Mouse (Mus musculus): ENCODE data around the gene Senp6. TPM values are rescaled to one million over a fixed set of nuclear protein-coding genes. Genes with fewer than 3 reads are reported as not detected.
"Not testable (repeated sequence)": the region's sequence is repeated elsewhere in the genome, so short reads cannot be mapped to it uniquely, and the experiment has no call there.

Senp6 gene
- 100 to 1,000 TPM in 22 of 26 experiments, 10 to 100 TPM in 4; 58.1 to 442 (median 134) TPM for total RNA-seq (2018; cell fraction: chromatin; rRNA removed)
- total RNA-seq (2018; cell fraction: cytosol; rRNA removed): 10 to 100 TPM; 37.4 to 74.5 (median 47.9) TPM
- 100 to 1,000 TPM in 13 of 26 experiments, 10 to 100 TPM in 13; 38.6 to 164 (median 100.0) TPM for total RNA-seq (2018; cell fraction: nucleus; rRNA removed)
- polyA plus RNA-seq (2018): 28.9 to 43.1 TPM (median 42.1 TPM) in 3 replicates

- WGBS (ENCODE audit: missing documents): 2% methylated on average over 48 of the region's 74 CpGs
- peaks cover 38% of the 10 kb centered on the region for H3K79me2 ChIP-seq (ENCODE audit: inconsistent target)
- H3K27ac ChIP-seq: peak within 1 kb of the TSS; percentile 35
- H3K36me3 ChIP-seq (ENCODE audit: inconsistent target): no peaks in the 10 kb centered on the region
- peak within 1 kb of the TSS; percentile 84 for H3K4me3 ChIP-seq (ENCODE audit: inconsistent target)
Measured at GRCm38 (mm10) chr9:80066367-80067220, at the start of gene Senp6. Senp6 (plus strand) TSS chr9:80066903.

- no peaks in the 10 kb centered on the region for H3K36me3 ChIP-seq (ENCODE audit: inconsistent target)
- H3K27ac ChIP-seq: no peak overlapping the region
- no peak overlapping the region for H3K4me3 ChIP-seq (ENCODE audit: inconsistent target)
- WGBS (ENCODE audit: missing documents): 83% methylated on average over 3 of the region's 3 CpGs
- no peaks in the 10 kb centered on the region for H3K79me2 ChIP-seq (ENCODE audit: inconsistent target)
Measured at GRCm38 (mm10) chr9:80020429-80020828, 46.3 kb upstream of the Senp6 start.

- H3K27ac ChIP-seq: no peak overlapping the region
- H3K4me3 ChIP-seq (ENCODE audit: inconsistent target): no peak overlapping the region
- H3K79me2 ChIP-seq (ENCODE audit: inconsistent target): no peaks in the 10 kb centered on the region
- 0% methylated on average over 1 of the region's 1 CpGs for WGBS (ENCODE audit: missing documents)
- no peaks in the 10 kb centered on the region for H3K36me3 ChIP-seq (ENCODE audit: inconsistent target)
Measured at GRCm38 (mm10) chr9:80021648-80022047, 45.1 kb upstream of the Senp6 start.

GRCm38 (mm10) chr9:80022821-80023220, 43.9 kb upstream of the Senp6 start:
- 93% methylated on average over 8 of the region's 8 CpGs for WGBS (ENCODE audit: missing documents)
- H3K36me3 ChIP-seq (ENCODE audit: inconsistent target): no peaks in the 10 kb centered on the region
- H3K79me2 ChIP-seq (ENCODE audit: inconsistent target): no peaks in the 10 kb centered on the region
- H3K4me3 ChIP-seq (ENCODE audit: inconsistent target): no peak overlapping the region
- no peak overlapping the region for H3K27ac ChIP-seq

GRCm38 (mm10) chr9:80025347-80025746, 41.4 kb upstream of the Senp6 start:
- H3K79me2 ChIP-seq (ENCODE audit: inconsistent target); H3K36me3 ChIP-seq (ENCODE audit: inconsistent target); H3K4me3 ChIP-seq (ENCODE audit: inconsistent target); H3K27ac ChIP-seq: not testable (repeated sequence)
- 77% methylated on average over 4 of the region's 5 CpGs for WGBS (ENCODE audit: missing documents)

- WGBS (ENCODE audit: missing documents): 0% methylated on average over 2 of the region's 2 CpGs
- Histone ChIP-seq H3K79me2 (ENCODE audit: inconsistent target) (no peaks in the 10 kb centered on the region), H3K4me3 (ENCODE audit: inconsistent target) (no peak overlapping the region), H3K36me3 (ENCODE audit: inconsistent target) (no peaks in the 10 kb centered on the region), H3K27ac (no peak overlapping the region)
Measured at GRCm38 (mm10) chr9:80026017-80026416, 40.7 kb upstream of the Senp6 start.

GRCm38 (mm10) chr9:80026581-80027021, 40.1 kb upstream of the Senp6 start:
- Histone ChIP-seq H3K4me3 (ENCODE audit: inconsistent target) (no peak overlapping the region), H3K79me2 (ENCODE audit: inconsistent target) (no peaks in the 10 kb centered on the region), H3K27ac (no peak overlapping the region), H3K36me3 (ENCODE audit: inconsistent target) (no peaks in the 10 kb centered on the region)
- 82% methylated on average over 6 of the region's 6 CpGs for WGBS (ENCODE audit: missing documents)

GRCm38 (mm10) chr9:80037262-80037996, 29.3 kb upstream of the Senp6 start:
- H3K4me3 ChIP-seq (ENCODE audit: inconsistent target): no peak overlapping the region
- no peaks in the 10 kb centered on the region for H3K79me2 ChIP-seq (ENCODE audit: inconsistent target)
- no peak overlapping the region for H3K27ac ChIP-seq
- no peaks in the 10 kb centered on the region for H3K36me3 ChIP-seq (ENCODE audit: inconsistent target)
- 79% methylated on average over 13 of the region's 13 CpGs for WGBS (ENCODE audit: missing documents)

GRCm38 (mm10) chr9:80037997-80038383, 28.7 kb upstream of the Senp6 start:
- Histone ChIP-seq H3K79me2 (ENCODE audit: inconsistent target) (no peaks in the 10 kb centered on the region), H3K4me3 (ENCODE audit: inconsistent target) (no peak overlapping the region), H3K36me3 (ENCODE audit: inconsistent target) (no peaks in the 10 kb centered on the region), H3K27ac (no peak overlapping the region)

GRCm38 (mm10) chr9:80039296-80039815, 27.3 kb upstream of the Senp6 start:
- no peaks in the 10 kb centered on the region for H3K36me3 ChIP-seq (ENCODE audit: inconsistent target)
- H3K79me2 ChIP-seq (ENCODE audit: inconsistent target): no peaks in the 10 kb centered on the region
- H3K27ac ChIP-seq: no peak overlapping the region
- WGBS (ENCODE audit: missing documents): 77% methylated on average over 2 of the region's 2 CpGs
- H3K4me3 ChIP-seq (ENCODE audit: inconsistent target): no peak overlapping the region

GRCm38 (mm10) chr9:80044301-80044700, 22.4 kb upstream of the Senp6 start:
- 97% methylated on average over 3 of the region's 4 CpGs for WGBS (ENCODE audit: missing documents)
- H3K36me3 ChIP-seq (ENCODE audit: inconsistent target); H3K79me2 ChIP-seq (ENCODE audit: inconsistent target); H3K4me3 ChIP-seq (ENCODE audit: inconsistent target); H3K27ac ChIP-seq: not testable (repeated sequence)

GRCm38 (mm10) chr9:80049271-80049670, 17.4 kb upstream of the Senp6 start:
- WGBS (ENCODE audit: missing documents): 91% methylated on average over 5 of the region's 5 CpGs
- not testable (repeated sequence) for H3K36me3 ChIP-seq (ENCODE audit: inconsistent target); H3K79me2 ChIP-seq (ENCODE audit: inconsistent target); H3K27ac ChIP-seq; H3K4me3 ChIP-seq (ENCODE audit: inconsistent target)

- Histone ChIP-seq H3K79me2 (ENCODE audit: inconsistent target) (no peaks in the 10 kb centered on the region), H3K4me3 (ENCODE audit: inconsistent target) (no peak overlapping the region), H3K36me3 (ENCODE audit: inconsistent target) (no peaks in the 10 kb centered on the region), H3K27ac (no peak overlapping the region)
- WGBS (ENCODE audit: missing documents): 87% methylated on average over 4 of the region's 5 CpGs
Measured at GRCm38 (mm10) chr9:80052951-80053350, 13.8 kb upstream of the Senp6 start.

GRCm38 (mm10) chr9:80057690-80058089, 9.0 kb upstream of the Senp6 start:
- 5% methylated on average over 2 of the region's 2 CpGs for WGBS (ENCODE audit: missing documents)
- Histone ChIP-seq H3K79me2 (ENCODE audit: inconsistent target) (no peaks in the 10 kb centered on the region), H3K36me3 (ENCODE audit: inconsistent target) (no peaks in the 10 kb centered on the region), H3K4me3 (ENCODE audit: inconsistent target) (no peak overlapping the region), H3K27ac (no peak overlapping the region)

GRCm38 (mm10) chr9:80065495-80065894, 1.2 kb upstream of the Senp6 start:
- H3K27ac ChIP-seq; H3K36me3 ChIP-seq (ENCODE audit: inconsistent target); H3K4me3 ChIP-seq (ENCODE audit: inconsistent target): not testable (repeated sequence)
- H3K79me2 ChIP-seq (ENCODE audit: inconsistent target): peaks cover 27% of the 10 kb centered on the region
- 88% methylated on average over 2 of the region's 2 CpGs for WGBS (ENCODE audit: missing documents)

All from macrophage (primary cell).